Mouse (Mus musculus): Measurements from ENCODE around the gene Sncg. TPM values are rescaled to one million over a fixed set of nuclear protein-coding genes. Genes with fewer than 3 reads are reported as not detected.

The Sncg gene
- total RNA-seq, 2 experiments from 2014 or later, result 7.7 to 19.1 TPM

- no peak for DNase-seq (ENCODE audit: low spot score)
These were observed 30.2 kb downstream of the Sncg start for GRCm38 (mm10) chr14:34344361-34344760.

- DNase-seq (ENCODE audit: low spot score), result no peak
These were observed 31.5 kb downstream of the Sncg start for GRCm38 (mm10) chr14:34343078-34343477.

GRCm38 (mm10) chr14:34341993-34342392 lies 32.6 kb downstream of the Sncg start:
- DNase-seq (ENCODE audit: low spot score), result no peak

GRCm38 (mm10) chr14:34339446-34339845 lies 35.1 kb downstream of the Sncg start:
- DNase-seq (ENCODE audit: low spot score), result no peak

GRCm38 (mm10) chr14:34332476-34332875 lies 42.1 kb downstream of the Sncg start:
- DNase-seq (ENCODE audit: low spot score), result no peak

- DNase-seq (ENCODE audit: low spot score), result no peak
These were observed 42.7 kb downstream of the Sncg start for GRCm38 (mm10) chr14:34331886-34332285.

- DNase-seq (ENCODE audit: low spot score), result no peak
These were observed 43.9 kb downstream of the Sncg start for GRCm38 (mm10) chr14:34330657-34331158.

- DNase-seq (ENCODE audit: low spot score), result no peak
These were observed 47.0 kb downstream of the Sncg start for GRCm38 (mm10) chr14:34327618-34328017.

- no peak for DNase-seq (ENCODE audit: low spot score)
These were observed 48.0 kb downstream of the Sncg start for GRCm38 (mm10) chr14:34326606-34327005.

GRCm38 (mm10) chr14:34323576-34324085 lies 51.0 kb downstream of the Sncg start:
- DNase-seq (ENCODE audit: low spot score), result no peak

Other genes with a start within 250 kb of the Sncg start
- under 1 TPM in 1 of 2 experiments, not detected in 1; 0.07 TPM for gene Npy4r, start 222.3 kb downstream of the Sncg start, total RNA-seq (2021)
- gene Gprin2, start 173.1 kb downstream of the Sncg start, total RNA-seq (2021), result under 1 TPM; 0.02 TPM
- under 1 TPM; 0.24 to 0.30 TPM for gene Syt15, start 155.2 kb downstream of the Sncg start, total RNA-seq (2021)
- gene Shld2, start 64.3 kb downstream of the Sncg start, total RNA-seq (2021), result 10 to 100 TPM; 10.0 to 12.9 TPM
- gene Glud1, start 64.1 kb downstream of the Sncg start, total RNA-seq (2021), result 100 to 1,000 TPM; 117 to 119 TPM
- not detected for gene Fam25c, start 19.4 kb downstream of the Sncg start, total RNA-seq (2021)
- gene Mmrn2, start 676 bp upstream of the Sncg start, total RNA-seq (2021), result 10 to 100 TPM in 1 of 2 experiments, 1 to 10 TPM in 1; 8.9 to 12.6 TPM
- 10 to 100 TPM; 46.3 to 47.4 TPM for gene Bmpr1a, start 128.6 kb upstream of the Sncg start, total RNA-seq (2021)
- not detected for gene 9230112D13Rik, start 148.0 kb upstream of the Sncg start, total RNA-seq (2021)
- 1,000 to 10,000 TPM; 2,008 to 2,153 TPM for gene Ldb3, start 213.9 kb upstream of the Sncg start, total RNA-seq (2021)
- not detected for gene Opn4, start 225.4 kb upstream of the Sncg start, total RNA-seq (2021)